Mouse (Mus musculus): Measurements from ENCODE around the gene Nrsn2.

- no peak for TF ChIP-seq CHD2 (IDR thresholded peaks at IDR 0.05; ENCODE audit: low read length)
- no peak for TF ChIP-seq CTCF (conservative IDR thresholded peaks at IDR 0.05 in 1 of 2, IDR thresholded peaks at IDR 0.05 in 1 of 2; ENCODE audit: low read depth in 2 of 2, low read length in 2 of 2)
- TF ChIP-seq E2F4 (IDR thresholded peaks at IDR 0.05; ENCODE audit: insufficient replicate concordance, low read depth, low read length): no peak
- TF ChIP-seq UBTF (IDR thresholded peaks at IDR 0.05; ENCODE audit: low read depth, low read length): no peak
- TF ChIP-seq ZNF384 (IDR thresholded peaks at IDR 0.05; ENCODE audit: low read depth, low read length): no peak
- no peak for TF ChIP-seq POLR2AphosphoS2 (IDR thresholded peaks at IDR 0.05; ENCODE audit: low read depth, low read length)
- TF ChIP-seq SIN3A (IDR thresholded peaks at IDR 0.05; ENCODE audit: low read length): no peak
- no peak for TF ChIP-seq EP300 (IDR thresholded peaks at IDR 0.05; ENCODE audit: low read length)
- no peak for TF ChIP-seq MEF2A (IDR thresholded peaks at IDR 0.05; ENCODE audit: borderline replicate concordance, low read depth, low read length)
- no peak for TF ChIP-seq ELF1 (IDR thresholded peaks at IDR 0.05; ENCODE audit: low read depth, low read length)
- no peak for TF ChIP-seq POLR2A (IDR thresholded peaks at IDR 0.05; ENCODE audit: low read depth, low read length)
- TF ChIP-seq TCF12 (IDR thresholded peaks at IDR 0.05; ENCODE audit: low read depth, low read length): no peak
- TF ChIP-seq HCFC1 (IDR thresholded peaks at IDR 0.05; ENCODE audit: low read depth, low read length): no peak
Observed at GRCm38 (mm10) chr2:152415786-152416185, 39.3 kb upstream of the Nrsn2 start.
